Mouse (Mus musculus) erythroblast, embryonic 14.5 days (primary cell): ENCODE data around the gene Insig2.

Experiments
- GATA1 ChIP-seq: IDR thresholded peaks from 2 replicates; pipeline ENCODE4 v1.6.1; 2012; ENCODE audit warnings: low read length, inconsistent platforms, mixed read lengths
- TAL1 ChIP-seq: IDR thresholded peaks from 3 replicates; pipeline ENCODE4 v1.6.1; 2012; ENCODE audit warnings: low read length, inconsistent platforms, mixed read lengths

DNA sequence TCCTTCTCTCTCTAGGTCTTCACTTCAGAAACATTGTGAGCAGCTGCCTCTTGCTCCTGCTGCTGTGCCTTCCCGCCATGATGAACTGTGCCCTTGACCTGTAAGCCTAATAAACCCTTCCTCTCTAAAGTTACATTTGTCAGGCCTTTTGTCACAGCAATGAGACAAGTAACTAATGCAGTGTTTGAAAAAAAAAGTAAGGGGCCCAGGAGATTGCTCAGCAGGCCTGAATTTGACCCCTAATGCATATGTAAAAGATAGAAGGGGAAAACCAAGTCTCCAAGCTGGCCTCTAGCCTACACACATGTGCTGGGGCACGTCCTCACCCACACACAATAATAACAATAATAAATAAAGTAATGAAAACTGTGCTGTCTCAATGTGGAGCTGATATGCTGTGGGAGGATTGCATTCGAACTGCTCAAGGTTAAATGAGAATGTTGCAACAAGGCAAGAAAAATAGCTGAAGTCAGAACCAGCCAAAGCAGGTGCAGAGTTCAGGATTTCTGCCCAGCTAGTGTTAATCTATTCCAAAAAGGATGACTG lies 56.4 kb downstream of the Insig2 start:
- TF ChIP-seq GATA1 (no peak), TAL1 (no peak)
